Mouse (Mus musculus): ENCODE measurements around the gene Cntn5.

DNA sequence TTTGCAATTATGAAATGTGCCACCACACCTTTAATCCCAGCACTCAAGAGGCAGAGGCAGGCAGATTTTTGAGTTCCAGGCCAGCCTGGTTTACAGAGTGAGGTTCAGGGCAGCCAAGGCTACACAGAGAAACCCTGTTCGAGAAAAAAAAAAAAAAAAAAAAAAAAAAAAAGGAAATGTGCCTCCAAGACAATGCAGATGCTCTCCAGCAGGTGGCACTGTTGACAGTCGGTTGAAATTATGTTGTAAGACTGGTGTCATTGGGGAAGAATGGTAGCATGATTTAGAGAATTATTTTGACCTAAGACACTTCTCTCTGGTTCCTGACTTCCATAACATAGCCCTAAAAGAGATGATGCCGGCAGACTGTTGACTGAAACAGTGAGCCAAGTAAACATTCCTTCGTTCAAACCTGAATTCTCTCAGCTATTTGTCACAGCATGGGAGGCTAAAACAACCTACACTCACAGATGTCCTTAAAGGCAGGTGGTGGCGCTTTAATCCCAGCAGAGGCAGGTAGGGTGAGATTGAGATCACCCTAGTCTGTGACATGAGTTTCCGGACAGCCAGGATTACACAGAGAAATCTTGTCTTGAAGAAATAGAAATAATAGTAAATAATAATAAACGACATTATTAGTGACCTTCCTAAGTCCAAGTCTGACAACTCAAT, 579.7 kb downstream of the Cntn5 start:
- TF ChIP-seq CTCF (conservative IDR thresholded peaks at IDR 0.05; ENCODE audit: low read length) (peak; percentile 60), NANOG (IDR thresholded peaks at IDR 0.05; ENCODE audit: borderline replicate concordance, low read length) (no peak), POU5F1 (IDR thresholded peaks at IDR 0.05; ENCODE audit: borderline replicate concordance, low read length) (no peak)
